Mouse (Mus musculus): Measurements from ENCODE around the gene Cops4.

- TF ChIP-seq CTCF (IDR thresholded peaks at IDR 0.05; ENCODE audit: borderline replicate concordance, extremely low read depth, insufficient read depth, insufficient read length) (no peak), POLR2A (IDR thresholded peaks at IDR 0.05; ENCODE audit: borderline replicate concordance, extremely low read depth, insufficient read depth, insufficient read length, poor library complexity, severe bottlenecking) (no peak)
These were observed 5.5 kb upstream of the Cops4 start for GRCm38 (mm10) chr5:100512576-100512975.
